Mouse (Mus musculus) urinary bladder, postnatal 36 days (tissue): ENCODE results near the gene Camkk1.

Experiments
- DNase-seq, 2 experiments: peaks; one replicate each; pipeline ENCODE4 v3.0.0; 2022; ENCODE audit warnings: low spot score in 2 of 2, mixed read lengths in 1 of 2

The Camkk1 gene

DNA sequence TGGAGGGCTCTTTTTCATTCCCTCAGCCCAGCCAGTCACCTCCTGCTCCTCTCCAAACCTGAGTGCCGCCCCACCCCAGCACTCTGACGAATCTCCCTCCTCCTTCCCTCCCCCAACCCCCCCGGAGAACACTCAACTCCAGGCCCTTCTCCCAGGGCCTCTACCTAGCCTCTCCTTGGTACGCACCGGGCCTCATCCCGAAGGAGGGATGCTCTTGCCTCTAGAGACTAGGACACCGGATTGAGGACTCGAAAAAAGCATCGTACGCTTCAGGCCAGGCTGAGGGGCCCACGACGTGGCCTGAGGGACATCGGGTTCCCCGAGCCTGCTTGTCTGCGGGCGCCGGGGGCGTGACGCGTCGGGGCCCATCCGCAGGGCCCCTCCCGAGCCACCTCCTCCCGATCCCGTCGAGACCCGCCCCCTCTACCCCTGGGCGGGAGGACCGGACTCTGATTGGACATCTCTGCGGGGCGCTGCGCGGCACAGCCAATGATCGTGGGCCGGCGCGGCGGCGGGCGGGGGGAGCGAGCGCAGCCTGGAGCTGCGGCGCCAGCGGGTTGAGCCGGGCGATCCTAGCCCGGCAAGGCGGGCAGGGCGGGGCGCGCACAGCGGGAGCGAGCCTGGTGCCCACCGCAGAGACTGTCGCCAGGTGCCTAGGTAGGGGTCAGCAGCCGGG, at the start of gene Camkk1:
Gene Camkk1 (plus strand): TSS at position 538 of the 676 bp plus-strand sequence.
- DNase-seq = peak; percentile 83 to 91

DNA sequence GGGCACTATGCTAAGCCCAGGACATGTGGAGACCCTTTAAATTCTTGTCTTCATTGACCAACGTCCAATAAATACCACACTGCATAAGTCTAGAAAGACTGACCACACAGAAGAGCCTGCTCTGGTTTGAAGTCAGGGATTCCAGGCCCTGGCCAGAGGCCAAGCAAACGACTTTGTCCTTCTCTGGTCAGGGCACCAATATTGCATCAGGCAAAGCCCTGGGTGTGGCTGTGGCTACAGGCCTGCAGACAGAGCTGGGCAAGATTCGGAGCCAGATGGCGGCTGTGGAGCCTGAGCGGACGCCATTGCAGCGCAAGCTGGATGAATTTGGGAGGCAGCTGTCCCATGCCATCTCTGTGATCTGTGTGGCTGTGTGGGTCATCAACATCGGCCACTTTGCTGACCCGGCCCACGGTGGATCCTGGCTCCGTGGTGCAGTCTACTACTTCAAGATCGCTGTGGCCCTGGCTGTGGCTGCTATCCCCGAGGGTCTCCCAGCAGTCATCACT, 43.8 kb upstream of the Camkk1 start:
- no peak for DNase-seq

DNA sequence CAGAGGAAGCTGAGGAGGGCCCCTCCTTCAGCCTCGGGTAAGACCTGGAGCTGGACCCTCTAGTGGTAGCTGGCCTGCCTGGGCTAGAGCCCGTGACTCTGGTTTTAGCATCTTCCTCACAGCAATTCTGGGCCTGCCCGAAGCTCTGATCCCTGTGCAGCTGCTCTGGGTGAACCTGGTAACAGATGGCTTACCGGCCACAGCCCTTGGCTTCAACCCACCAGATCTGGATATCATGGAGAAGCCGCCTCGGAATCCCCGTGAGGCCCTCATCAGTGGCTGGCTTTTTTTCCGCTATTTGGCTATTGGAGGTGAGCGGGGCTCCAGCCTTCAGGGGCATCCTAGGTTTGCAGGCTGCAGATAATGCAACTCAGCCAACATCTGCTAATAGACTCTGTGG, 36.3 kb upstream of the Camkk1 start:
- no peak for DNase-seq

DNA sequence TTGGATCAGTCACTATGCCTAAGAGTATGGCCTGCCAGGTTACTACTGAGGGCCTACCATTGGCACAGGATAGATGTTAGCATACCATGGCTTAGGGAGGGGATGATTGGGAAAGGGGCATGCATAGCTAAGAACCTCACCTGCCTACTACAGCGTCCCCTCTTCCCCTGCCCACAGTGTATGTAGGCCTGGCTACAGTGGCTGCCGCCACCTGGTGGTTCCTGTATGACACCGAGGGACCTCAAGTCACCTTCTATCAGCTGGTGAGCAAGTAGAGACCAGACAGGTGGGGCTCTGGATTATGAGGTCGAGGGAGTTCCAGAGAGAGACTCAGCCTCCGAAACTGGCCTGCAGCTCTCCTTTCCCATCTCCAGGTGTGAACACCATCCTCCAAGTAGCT, 35.5 kb upstream of the Camkk1 start:
- DNase-seq = no peak

DNA sequence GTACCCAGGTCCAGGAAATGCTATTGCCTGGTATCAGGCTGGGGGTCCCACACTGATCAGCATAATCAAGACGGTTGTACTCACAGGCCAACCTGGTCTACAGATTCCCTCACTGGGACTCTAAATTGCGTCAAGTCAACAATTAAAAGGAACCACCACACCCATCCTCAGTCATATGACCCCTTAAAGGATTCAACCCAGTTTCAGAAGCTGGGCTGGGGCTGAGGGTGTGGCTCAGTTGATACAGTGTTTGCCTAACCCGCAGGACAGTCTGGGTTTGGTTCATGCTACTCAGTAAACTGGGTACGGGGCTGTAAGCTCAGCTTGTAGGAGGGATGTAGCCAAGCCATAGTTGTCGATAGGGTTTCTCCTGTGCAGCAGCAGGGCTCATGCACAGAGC, 32.1 kb upstream of the Camkk1 start:
- DNase-seq = no peak

DNA sequence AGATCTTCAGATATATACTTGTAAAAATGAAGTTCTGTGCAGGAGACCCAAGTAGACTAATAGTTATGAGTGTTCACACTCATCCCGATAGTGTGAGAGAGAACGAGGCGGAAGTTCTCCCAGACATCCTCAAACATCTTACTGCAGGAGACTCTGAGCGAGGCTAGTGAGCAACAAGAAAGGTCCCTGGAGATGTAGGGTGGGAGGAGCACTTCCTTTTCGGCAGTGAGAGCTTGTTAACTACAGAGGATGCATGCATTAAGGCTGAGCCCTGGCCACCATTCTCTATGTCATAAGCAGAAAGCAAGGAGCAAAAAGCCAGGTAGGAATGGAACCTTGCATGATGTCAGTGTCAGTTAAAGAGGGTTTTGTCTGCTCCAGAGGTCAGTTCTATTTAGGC, 31.6 kb upstream of the Camkk1 start:
- no peak for DNase-seq

DNA sequence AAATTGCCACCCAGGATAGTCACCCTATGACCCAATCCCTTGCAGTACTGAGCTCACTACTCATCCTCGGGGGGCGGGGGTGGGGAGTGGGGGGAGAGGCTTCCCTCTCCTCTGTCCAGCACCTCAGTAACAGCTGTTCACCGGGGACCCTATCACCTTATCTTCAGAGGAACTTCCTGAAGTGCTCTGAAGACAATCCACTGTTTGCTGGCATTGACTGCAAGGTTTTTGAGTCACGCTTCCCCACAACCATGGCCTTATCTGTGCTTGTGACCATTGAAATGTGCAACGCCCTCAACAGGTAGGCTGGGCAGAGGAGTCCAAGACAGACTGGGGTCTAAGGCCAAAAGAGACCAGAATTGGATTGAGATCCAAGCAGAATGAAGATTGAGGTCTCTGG, 31.0 kb upstream of the Camkk1 start:
- no peak for DNase-seq

DNA sequence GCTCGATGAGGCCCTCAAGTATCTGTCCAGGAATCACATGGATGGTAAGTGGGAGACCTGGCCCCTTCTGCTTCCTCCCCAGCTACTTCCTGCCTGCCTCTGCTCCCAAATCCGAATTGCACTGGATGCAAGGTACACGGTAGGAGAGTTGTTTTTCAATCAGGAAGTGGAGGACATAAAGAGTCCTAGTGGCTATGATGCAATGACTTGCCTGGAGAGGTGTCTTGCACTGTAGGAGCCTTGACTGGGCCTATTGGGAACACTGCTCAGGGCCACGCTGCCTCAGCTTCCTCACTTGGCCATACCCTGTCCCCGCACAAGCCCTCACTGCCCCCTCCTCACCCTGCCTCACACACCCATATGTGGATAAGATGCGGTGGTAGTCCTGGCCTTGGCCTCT, 29.8 kb upstream of the Camkk1 start:
- DNase-seq = no peak

DNA sequence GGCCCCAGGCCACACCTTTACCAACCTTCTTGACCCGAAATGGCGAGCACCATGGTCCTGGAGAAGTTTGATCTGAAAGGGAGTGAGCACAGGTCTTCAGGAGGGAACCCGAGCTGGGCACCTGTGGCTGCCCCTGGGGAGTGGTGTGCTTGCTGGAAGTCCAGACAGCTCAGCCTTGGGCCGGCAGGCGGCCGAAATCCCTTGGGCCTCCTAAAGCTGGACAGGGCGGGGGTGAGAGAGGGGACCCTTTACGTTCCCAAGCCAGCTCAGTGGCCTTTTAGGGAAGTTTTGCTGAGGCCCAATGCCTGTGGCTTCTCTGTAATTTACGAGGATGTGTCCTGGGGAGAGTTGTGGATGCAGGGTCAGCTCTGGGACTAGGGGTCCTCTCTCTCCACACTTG, 28.1 kb upstream of the Camkk1 start:
- DNase-seq = no peak

DNA sequence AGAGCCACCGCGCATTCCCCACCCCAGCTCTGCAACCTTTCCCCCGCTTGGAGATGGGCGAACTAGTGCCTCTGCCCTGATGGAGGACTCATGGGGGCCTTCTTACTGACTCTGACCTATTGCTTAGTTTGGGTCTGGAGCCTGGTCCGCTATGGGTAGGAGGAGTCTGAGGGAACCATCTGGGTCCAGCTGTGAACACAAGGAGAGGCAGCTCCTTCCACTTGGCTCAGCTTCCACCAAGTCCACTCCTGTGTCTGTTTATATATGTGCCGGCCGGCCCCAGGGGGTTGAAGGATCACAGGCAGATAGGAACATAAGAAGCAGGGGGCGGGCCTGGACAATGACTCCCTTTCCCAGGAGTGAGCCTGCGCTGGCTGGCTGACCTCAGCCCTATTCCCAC, 26.8 kb upstream of the Camkk1 start:
- no peak for DNase-seq

DNA sequence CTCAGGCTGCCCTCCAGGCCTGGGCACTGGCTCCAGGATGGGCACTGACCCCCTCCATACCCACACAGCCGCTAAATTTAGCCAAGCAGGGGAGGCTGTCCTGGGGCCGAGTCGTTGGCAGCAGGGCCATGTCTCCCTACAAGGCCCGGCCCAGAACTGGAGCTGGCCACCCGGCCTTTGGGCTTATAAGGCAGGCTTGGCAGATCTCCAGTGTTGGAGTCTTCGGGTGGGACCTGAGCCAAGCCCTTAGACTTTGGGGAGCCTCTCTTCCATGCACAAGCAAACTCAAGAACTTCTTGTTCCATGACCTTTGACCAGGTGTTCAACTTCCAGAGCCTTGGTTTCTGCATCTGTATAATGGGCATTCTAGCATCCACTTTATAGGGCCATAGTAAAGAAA, 22.5 kb upstream of the Camkk1 start:
- no peak for DNase-seq

DNA sequence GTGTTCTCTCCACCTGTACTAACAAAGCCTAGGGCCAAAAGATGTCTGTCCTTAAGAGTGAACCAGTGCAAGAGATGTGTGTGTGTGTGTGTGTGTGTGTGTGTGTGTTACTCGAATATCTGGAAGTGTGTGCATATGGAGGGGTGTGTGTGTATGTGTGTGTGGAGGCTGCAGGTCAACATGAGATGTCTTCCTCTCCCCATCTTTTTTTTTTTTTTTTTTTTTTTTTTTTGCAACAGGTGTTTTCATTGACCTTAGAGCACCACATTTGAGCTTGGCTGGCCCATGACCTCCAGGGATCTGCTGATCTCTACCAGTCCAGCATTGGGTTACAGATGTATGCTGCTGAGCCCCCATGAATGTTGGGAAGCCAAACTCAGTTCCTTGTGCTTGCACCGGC, 22.0 kb upstream of the Camkk1 start:
- DNase-seq = no peak

DNA sequence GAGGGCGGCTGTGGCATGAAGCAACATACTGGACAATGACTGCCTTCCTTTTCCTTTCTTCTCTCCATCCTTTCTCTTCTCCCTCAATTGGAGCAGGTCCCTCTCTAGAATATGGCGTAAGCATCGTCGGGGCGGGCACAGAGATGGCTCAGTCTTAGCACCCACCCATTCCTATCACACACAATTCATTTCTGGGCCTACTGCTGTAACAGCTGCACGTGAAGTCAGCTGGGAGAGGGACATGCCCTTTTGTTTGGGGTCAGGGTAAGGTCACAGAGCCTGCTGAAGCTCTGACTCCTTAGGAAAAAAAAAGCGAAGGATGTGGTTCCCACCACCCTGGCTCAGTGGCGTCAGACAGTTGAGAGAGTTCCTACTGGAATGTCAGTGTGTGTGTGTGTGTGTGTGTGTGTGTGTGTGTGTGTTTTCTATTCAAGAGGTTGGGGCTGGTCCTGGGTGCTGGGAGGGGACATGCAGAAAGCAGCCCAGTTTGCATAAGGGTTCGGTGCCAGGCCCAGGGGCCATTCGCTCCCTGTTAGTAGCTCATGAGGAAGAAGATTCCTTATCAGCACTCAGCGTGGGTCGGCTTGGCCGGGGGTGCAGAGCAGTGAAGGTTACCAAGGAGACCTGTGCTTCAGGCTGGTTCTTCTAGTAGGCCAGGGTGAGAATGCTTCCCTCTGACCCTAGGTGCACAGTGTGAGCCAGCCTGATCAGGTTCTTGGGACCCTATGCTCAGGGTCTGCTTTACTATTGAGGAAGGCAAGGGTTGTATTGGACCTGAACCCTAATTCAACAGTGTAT, 21.1 kb upstream of the Camkk1 start:
- no peak for DNase-seq

DNA sequence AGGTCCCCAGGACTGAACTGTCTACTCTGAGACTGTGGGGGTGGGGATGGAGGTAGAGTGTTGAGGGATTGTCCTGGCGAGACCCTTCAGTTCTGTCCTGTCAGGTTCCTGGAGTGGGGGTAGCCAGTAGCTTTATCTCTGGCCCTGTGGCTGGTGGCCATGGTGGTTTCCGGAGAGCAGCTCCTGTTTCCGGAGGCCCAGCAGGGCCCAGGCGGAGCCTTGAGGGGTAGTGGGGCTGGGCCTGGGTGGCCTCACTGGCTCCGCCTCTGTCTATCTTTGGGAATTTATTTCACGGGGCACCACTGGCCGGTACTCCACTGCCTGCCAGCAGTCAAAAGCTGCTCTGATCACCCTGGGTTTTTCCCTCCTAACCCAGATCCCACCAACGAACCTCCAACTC, 20.0 kb upstream of the Camkk1 start, which contains the start of gene P2rx1:
Gene P2rx1 (plus strand): TSS at position 333 of the 400 bp plus-strand sequence.
- no peak for DNase-seq

DNA sequence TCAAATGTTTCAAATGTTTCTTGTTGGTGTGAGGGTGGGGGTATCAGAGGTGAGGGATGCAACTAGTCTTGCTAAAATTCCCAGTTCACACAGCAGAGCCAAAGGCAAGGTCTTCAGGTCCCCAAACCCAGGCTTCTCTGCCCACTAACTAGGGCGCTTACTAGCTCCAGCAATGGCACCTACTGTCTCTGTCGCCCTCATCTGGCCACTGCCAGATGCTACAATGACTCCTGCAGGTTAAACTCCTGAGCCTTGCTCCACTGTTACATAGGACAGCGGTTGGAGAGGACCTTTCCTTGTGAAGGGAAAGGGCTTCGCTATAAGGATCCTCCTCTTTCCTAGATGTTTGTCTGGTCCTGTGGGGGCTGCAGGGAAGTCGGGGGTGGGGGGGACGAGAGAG, 17.8 kb upstream of the Camkk1 start:
- peak; percentile 59 to 71 for DNase-seq

DNA sequence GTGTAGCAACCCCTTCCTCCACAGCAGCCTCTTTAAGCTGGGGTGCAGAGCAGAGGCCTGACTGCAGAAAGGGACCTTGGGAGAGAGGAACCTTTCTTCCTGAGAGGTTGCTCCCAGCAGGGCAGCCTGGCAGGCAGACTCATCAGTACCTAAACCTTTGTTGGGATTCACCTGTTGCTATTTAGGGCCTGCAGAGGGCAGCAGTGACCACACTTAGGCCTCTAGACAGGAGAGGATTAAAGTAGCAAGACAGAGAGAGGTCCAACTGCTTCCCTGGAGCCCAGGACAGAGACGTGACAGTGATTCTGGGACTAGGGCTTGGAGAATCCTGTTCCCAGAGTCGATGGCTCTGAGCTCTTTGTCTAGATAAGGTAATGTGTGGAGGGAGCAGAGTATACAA, 12.4 kb upstream of the Camkk1 start:
- DNase-seq = peak in 1 of 2 experiments; percentile 57

DNA sequence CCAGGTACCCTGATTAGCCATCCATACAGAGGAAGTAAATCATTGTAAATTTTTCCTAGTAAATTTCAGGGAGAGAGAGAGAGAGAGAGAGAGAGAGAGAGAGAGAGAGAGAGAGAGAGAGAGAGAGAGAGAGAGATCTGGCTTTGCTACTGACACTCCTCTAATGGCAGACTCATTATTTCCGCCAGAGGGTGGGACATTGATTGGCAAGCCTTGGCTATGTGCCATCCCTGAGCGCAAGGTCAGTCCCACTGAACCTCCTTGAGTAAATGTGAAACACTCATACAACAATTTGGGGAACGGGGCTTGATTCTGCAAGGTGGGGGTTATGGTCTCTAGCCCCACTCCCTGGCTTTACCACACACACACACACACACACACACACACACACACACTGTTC, 11.7 kb upstream of the Camkk1 start:
- no peak for DNase-seq

DNA sequence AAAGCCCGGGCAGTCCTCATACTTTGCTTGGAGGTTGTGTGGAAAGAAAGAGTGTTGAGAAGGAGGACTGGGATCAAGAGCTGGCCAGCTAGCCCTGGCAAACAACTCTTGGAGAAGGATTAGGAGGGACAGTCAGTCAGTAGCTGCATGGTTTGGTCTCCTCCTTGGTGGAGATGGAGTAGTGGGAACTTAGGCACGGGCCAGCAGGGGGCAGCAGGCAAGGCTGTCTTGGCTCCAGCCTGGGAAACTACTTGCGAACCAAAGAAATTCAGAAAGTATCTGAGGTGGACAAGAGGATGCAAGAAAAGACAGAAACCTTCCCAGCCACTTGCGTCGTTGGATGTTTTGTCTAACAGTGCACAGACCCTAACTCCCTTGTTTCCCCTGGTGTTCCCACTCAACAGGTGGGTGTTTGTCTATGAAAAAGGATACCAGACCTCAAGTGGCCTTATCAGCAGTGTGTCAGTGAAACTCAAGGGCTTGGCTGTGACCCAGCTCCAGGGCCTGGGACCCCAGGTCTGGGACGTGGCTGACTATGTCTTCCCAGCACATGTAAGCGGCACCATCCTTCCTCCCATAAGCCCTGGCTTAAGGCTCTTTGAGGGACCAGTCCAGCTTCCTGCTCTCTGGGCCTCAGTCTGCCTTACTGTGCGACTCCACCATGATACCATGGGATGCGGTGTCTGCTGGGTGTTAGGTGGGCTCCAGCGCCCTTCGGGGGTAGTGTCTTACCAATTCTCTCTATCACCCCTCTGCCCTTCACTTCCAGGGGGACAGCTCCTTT, 10.9 kb upstream of the Camkk1 start:
- DNase-seq = peak in 1 of 2 experiments; percentile 64

DNA sequence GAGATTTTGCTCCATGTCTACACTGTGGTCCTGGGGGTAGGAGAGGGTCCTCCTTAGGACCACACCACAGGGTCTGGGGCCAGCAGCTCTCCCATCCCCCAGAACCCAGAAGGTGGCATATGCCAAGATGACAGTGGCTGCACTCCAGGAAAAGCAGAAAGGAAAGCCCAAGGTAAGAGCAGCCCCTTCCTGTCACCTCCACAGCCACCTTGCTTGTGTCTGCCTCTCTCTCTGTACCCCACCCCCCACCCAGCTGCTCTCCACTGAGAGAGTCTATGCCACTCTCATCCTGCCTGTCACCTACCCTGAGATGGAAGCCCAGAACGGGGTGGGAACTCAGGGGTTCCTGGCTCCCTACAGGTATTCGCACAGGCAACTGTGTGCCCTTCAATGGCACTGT, 10.0 kb upstream of the Camkk1 start:
- DNase-seq = no peak

DNA sequence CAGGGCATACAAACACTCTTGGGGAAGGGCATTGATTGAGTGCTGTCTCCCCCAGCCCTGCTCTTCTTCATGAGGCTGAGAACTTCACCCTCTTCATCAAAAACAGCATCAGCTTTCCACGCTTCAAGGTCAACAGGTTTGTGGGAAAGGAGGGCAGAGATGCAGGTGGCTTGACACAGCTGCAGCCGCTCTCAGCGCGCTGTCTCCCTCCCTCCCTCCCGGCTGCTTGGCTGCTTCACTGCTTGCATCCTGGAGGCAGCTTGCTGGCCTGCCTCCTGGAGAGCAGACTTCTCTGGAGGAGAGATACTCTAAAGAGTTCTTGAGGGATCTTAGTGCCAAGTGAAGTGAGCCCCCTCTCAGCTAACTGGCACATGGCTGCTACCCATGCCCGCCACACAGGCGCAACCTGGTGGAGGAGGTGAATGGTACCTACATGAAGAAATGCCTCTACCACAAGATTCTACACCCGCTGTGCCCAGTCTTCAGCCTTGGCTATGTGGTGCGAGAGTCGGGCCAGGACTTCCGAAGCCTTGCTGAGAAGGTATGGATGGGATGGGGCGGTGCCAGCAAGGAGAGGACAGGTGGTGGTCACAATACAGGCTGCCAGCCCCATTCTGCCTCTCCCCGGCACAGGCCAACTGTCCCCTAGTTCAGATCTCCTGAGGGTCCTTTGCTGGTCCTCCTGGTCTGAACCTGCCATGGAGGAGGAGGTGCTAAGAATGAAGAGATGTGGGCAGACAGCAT, 9.1 kb upstream of the Camkk1 start:
- no peak for DNase-seq

DNA sequence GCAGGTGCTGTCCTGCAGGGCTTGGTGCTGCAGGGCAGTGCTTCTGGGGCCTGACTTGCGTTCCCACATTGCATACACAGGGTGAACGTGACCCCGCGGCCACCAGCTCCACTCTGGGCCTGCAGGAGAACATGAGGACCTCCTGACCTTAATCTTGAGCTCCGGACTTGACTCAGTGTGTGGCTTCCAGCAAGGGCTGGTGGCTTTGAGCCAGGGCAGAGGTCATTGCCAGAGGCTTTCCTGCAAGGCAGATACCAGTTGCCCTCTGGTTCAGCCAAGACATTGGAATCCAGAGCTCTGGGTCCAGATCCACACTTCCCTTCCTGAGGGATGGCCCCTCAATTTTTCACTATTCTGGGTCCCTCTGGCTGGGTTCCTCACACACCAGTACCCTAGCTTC, 4.8 kb upstream of the Camkk1 start:
- peak in 1 of 2 experiments; percentile 36 for DNase-seq
